Mouse (Mus musculus) heart, postnatal 14 days (tissue): ENCODE measurements around the gene Wdr95. TPM values are rescaled to one million over a fixed set of nuclear protein-coding genes. Genes with fewer than 3 reads are reported as not detected.

Experiments used
- DNase-seq, 2 experiments: peaks; one replicate each; pipeline ENCODE4 v3.0.0; 2021 to 2022
- intact Hi-C: fragments of 180-260 bp; cut with DNase I; formaldehyde crosslinking; loops from one replicate; pipeline ENCODE4 v1.15.1; 2025
- total RNA-seq, 2 experiments: library from RNA; stranded (reverse); gene quantifications; 2 replicates each; pipeline ENCODE4 v1.2.3; 2021

The Wdr95 gene
- total RNA-seq, 2 experiments from 2014 or later, result not detected

DNA sequence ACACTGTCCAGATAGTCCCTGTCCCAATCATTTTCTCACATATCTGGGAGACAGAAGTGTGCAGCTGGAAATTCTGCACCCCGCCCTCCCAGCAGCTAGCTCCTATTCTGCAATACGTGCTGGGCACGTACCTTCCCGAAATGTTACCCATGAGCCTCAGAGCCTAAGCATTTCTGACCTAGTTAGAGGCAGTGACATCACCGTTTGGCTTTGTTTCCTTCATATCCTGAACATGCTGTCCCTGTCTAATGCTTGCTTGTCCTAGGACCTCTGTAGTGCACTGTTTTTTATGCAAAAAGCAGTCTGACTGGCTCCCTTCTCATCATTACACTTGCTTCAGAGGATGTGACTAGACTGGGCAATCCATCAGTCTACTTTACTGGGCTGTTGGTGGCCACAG, 38.5 kb downstream of the Wdr95 start:
- peak; percentile 49 to 61 for DNase-seq
- intact Hi-C loops, result no loop called here

DNA sequence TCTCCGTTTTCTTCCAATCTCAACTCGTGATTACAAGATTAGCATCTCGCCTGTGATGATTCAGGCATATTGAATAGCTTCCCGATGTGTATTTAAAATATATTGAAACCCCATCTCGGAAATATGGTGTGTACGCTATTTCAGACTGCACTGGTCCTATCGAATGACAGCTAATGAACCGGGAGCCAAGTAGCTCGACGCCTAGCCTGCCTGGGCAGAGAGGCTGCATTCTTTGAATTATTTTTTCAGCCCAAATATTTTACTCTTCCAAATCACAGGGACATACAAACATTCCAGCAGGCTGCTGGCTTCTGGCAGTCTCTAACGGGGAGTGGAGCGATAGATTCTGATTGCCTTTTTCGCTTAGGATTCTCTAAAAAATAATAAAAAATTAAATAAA, 40.5 kb downstream of the Wdr95 start:
- intact Hi-C loops, result no loop called here
- DNase-seq, result peak in 1 of 2 experiments; percentile 13

DNA sequence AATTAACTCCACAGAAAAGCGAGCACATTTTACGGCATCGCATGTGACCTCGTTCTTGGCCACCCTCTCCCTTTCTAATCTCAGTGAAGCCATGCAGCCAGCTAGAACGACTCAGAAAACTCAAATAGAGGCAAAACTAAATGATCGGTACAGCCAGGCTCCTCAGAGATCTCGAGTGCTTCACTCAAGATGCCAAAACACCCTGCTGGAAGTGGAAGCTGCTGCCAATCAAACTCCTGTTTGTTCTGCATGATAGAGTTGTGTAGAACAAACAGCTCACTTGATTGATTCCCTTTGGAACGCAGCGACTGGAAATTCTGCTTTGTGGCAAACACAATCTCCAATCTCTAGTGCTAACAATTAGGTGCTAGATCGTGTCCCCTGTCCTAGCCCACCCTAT, 48.5 kb downstream of the Wdr95 start:
- DNase-seq, result no peak
- intact Hi-C loops, result no loop called here

DNA sequence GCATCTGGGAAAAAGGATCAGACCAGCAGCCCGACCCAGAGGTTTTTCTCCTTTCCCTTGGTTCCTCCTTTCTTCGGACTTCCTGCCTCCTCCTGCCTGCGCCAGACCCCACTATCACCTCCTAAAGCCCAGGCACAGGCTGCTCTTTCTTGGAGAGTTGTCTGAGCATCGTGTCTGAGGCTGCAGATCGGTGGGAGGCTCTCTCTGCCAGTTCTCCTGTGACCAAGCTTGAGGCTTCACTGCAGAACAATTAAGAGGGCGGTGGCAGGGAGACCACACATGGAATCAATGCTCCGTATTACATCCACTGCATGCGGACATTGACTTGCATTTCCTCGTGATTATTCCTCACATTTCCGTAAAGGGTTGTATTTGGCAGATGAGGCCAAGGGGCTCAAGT, 49.0 kb downstream of the Wdr95 start:
- DNase-seq, result no peak
- intact Hi-C loops, result no loop called here

DNA sequence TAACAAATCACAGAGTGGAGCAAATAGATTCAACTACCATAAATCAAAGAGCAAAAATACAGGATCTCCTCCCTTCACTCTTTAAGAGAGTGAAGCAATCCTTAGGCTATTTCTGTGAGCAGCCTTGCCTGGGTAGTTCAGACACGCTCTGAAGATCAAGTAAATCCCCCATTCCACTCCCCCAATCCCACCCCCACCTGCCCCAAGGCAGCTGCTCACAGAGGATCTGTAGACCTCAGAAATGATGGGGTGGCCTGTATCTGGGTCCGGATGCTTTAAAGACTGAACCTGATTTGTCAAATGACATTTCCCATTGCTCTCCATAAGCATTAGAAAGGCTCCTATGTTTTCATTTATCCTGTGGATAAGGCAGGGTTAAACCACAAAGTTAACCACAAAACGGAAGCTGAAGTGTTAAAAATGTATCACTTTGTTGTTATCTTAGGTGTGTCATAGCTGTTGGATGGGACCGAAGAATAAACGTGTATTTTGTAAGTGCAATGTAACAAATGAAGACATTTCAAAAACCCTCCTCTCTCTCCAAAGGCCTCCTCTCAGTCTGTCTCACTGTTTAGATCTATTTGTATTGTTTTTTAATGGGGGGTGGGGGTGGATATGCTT, 54.3 kb downstream of the Wdr95 start:
- intact Hi-C loops, result no loop called here
- no peak for DNase-seq

DNA sequence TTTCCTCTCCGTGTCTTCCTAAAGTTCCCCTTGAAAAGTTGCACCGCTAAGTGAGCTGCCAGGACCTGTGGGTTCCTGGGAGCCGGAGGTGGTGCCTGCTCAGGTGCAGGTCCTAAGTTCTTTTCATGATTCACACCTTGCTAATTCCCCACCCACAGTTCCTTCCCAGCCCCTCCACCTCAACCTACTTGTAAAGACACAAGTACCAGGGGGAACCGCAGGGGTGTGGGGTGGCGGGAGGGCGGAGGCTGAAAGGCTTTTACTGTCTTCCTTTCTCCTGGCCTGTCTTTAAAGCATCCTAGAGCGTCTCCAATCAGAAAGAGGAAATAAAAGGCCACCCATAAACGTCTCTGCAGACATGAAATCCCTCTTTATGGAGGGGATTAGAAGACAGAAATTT, 55.0 kb downstream of the Wdr95 start:
- DNase-seq, result no peak
- intact Hi-C loops, result no loop called here

DNA sequence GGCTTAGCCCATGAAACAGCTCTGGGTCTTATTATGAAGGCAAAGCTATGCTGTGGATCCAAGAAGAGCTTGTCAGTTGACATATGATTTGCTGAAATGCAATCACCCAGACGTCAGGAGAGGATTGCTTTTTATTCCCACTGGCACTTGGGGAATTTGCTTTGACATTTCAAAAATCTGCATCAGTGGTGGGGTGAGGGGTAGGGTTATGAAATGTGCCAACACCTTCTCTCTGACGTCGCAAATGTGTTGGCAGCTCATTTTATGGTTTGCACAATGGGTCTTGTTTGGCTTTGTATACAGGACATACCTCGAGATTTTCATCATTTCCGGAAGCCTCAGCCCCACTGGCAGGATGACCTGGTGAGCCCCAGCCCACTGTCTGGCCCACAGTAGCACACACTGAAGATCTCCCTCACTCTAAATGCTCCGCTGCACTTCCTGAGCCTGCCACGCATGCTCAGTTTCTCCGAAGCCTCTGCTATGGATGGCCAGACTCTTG, 55.7 kb downstream of the Wdr95 start:
- intact Hi-C loops, result no loop called here
- no peak for DNase-seq

DNA sequence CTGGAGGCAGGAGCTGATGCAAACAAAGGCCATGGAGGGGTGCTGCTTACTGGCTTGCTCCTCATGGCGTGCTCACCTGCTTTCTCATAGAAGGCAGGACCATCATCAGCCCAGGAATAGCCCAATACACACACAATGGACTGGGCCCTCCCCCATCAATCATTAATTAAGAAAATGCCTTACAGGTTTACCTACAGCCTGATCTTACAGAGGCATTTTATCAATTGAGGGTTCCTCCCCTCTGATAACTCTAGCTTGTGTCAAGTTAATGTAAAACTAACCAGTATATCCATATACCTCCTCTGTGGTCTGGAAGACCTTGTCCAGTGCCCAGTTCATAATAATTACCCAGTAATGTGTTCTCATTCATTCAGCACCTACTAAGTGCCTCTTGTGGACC, 56.8 kb downstream of the Wdr95 start:
- intact Hi-C loops, result no loop called here
- no peak for DNase-seq

DNA sequence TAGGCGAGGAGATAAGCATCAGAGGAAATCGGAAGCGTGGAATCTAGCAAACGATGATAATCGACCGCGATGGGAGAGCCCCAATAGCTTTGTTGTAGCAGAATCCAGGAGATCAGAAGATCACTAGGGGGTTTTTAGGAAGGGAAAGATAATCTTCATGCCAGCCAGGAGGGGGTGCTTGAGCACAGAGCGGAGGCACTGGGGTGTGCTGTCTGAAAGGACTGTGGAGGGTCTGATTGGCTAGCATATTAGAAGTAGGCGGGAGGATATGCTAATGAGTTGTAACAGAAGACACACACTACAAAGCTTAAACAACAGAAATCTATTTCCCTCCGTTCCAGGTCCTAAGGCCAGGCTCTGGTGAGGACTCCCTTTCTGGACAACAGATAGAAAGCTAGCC, 57.4 kb downstream of the Wdr95 start:
- intact Hi-C loops, result no loop called here
- DNase-seq, result no peak

DNA sequence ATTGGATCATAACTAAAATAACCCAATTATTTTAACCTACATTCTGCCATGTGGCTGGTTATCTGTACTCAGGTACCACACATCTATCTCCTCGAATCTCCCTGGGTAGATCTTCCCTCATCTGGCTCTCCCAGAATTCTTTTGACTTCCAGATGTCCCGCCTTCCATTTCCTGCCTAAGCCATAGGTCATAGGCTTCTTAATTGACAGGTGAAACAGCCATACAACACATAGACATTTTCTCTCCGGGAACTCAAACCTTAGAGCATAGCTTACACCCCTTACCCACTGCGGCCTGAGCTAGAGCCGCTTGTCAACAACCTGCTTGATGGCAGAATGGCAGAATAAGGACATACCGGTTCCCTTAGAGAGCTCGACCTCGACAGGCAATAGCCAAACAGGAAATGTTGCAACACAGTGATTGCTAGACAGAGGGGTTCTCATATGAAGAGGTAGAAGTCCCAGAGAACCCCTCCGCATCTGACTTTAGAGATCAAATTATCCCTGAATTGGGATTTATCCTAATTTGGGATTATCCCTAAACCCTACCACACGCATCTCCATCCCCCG, 58.9 kb downstream of the Wdr95 start:
- intact Hi-C loops, result no loop called here
- no peak for DNase-seq

DNA sequence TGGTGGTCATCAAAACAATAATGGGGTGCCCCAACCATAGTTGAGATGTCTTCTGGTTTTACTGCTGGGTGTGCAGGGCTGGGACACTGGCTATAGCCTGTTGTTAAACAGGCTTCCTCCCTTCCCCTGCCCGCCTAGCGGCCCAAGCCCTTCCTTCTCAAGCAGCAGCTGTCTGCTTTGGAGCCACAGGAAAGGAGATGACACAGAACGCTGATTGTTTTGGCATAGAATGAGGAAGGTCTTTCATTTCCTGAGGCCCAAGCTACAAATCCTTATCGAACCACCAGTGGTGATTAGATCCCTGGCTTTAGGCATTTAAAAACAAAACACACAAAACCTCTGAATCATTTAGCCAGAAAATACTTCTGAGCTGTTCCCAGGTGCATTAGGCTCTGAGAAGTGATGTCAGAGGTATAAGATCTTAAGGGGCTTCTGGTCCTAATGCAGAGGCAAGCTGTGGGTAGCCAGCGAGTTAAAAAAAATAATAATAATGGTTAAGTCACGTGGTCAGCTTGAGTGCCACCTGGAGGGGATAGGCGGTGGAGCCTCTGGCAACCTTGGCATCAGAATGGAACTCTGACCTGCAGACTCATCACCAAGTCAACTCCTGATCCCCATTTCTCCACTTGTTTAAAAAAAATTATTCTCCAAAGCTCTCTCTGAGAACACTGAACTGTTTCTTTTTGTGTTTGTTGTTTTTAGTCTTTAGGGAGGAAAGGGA, 60.5 kb downstream of the Wdr95 start:
- intact Hi-C loops, result no loop called here
- no peak for DNase-seq

DNA sequence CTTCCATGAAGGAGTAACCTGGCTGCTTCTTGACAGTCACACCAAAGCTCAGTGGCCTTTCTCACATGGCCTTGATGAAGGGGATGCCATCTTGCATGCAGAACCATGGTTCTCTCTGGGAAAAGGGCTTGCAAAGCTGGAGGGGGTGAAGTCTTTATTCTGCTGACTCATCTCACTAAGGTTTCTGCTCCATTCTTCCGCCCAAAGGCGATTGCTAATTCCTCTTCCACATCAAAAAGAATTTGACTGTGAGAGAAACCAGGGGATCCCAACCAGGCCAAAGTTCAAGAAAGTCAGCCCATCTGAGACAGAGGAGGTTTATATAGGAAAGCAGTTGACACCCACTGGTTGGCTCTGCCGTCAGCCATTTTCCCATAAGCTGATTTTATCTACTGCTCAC, 61.5 kb downstream of the Wdr95 start:
- no peak for DNase-seq
- intact Hi-C loops, result no loop called here

DNA sequence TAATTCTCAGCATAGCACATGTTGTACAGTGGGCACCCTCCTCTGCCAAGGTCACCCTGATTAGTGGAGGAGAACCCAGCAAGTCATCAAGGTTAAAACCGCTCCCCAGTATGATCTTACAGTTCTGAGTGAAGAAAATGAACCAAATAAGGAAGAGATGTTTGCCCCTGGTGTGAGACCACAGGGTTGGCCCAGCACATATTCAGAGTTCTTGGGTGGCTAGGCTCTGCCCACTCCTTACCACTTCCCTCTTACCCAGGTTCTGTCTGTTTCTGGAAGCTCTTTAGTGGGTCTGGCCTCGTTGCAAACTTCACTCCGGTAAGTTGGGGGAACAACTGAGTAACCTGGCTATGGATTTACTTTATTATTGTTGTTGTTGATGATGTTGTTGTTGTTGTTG, 65.7 kb downstream of the Wdr95 start:
- DNase-seq, result no peak
- intact Hi-C loops, result no loop called here

DNA sequence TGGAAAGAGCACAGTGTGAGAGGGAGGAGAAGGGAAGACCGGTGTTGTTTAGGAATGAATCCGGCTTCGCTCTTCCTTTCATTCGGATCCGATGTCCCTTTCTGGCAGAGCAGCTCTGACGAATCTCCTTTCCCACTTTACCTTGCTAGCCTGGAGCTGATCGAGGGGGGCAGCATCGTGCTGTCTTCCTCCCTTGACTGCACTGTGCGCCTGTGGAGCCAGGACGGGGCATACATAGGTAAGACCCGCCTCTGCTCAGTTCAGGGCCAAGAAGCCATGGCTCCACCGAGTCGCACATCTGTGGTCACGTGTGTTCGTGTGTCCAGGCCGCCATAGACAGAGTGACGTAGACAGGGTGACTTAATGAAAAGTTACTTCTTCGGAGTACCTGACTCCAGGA, 68.9 kb downstream of the Wdr95 start:
- no peak for DNase-seq
- intact Hi-C loops, result no loop called here

DNA sequence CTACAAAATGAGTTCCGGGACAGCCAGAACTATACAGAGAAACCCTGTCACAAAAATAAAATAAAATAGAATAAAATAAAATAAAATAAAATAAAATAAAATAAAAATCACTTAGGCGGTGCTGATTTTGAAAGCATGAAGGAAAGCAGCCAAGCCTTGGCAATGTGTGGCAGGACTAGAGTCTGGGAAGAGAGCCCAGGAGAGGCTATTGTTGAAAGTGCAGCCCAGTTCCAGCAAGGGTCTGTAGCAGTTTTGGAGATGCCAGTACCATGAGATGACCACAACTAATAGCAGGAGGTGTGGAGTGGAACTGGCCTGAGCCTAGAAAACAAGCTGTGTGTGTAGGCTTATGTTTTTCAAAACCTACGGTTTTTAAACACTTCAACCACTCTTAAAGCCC, 73.5 kb downstream of the Wdr95 start:
- intact Hi-C loops, result no loop called here
- no peak for DNase-seq

DNA sequence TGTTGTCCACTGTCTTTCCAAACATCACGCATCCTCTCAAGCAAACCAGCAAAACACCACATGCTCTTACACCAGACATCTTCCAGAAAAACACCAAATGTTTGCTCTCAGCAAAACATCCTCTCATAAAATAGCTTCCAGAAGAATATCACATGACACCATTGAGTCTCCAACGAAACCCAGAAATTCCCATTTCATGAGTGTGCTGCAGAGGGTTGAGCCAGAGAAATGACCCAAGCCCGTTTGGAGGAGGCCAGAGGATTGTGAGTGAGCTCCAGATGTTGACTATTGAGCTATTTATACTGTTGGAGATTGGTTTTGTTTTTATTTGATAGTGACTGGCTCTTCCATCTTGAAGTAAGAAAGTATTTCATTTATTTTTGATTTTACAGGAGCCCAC, 74.8 kb downstream of the Wdr95 start:
- no peak for DNase-seq

DNA sequence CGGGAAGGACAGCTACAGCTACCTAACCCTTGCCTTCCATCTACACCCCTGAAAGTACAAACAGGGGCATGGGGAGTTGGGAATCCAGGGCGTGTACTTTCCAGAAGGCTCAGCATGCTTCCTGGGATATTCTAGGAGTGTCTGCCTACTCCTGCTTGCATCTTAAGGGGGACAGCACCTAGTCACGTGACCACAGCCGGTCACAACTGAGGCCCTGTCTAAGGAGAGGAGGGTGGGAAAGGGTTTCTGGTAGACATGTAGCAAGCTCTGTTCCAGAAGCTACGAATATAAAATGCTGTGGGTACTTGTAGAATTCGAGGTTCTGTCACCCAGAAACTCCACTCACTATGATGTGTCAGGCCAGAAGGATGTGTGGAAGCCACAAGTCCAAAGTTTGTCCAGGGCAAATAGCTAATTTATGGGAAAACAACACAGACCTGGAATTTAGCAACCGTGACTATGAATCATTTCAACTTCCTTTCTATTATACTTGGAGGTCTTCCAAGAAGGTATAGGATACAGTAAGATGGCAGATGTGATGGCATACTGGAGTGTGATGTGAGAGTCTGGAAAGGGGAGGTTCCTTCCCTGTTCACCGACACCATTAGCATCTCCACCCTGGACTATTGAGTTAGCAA, 78.7 kb downstream of the Wdr95 start:
- intact Hi-C loops, result no loop called here
- no peak for DNase-seq

More for the DNA sequence above, 74.8 kb downstream of the Wdr95 start:
- intact Hi-C loops, result no loop called here

DNA sequence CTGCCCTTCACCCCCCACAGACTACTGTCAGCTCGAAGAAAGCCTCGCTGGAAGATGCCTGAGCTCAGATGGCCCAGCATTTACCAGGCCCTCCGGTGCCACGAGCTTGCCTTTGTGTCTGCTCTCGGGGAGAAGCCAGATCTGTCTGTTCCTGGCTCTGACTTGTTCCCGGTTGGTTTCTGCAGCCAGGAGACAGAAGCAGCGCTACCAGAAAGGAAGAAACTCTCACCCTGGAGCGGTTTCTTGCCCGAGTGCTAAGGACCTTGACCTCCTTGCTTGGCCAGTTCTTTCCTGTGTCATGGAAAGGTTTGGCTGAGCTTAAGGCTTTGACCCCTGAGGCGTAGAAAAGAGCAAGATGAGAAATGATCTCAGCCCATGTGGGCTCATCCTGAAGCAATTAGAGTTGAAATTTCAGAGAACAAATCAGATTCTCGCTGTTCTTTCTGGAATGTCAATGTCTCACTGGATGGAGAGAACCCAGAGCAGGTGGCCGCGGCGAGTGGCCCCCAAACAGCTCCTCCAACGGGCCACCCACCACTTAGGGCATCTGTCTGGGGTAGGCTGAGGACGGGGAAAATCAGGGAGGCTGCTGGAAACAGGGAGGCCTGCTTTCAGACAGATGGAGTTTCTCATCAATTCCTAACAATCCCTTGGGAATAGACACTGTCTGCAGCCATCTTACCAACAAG, 83.1 kb downstream of the Wdr95 start:
- DNase-seq, result peak in 1 of 2 experiments; percentile 4
- intact Hi-C loops, result no loop called here

DNA sequence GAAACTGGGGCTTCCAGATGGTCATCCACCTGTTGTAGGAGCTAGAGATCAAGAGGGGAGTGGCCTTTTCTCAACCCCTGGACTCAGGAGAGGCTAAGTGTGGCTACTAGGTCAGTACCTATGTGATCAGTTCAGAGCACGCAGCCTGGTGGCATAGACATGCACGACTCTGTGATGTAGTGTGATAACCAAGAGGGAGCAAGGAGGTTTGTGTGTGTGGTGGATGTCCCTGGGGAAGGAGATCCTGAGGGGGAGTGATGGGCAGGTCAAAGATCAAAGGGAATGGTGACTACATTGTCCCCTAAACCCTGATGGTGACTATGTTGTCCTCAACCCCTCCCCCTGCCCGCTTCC, 83.7 kb downstream of the Wdr95 start:
- intact Hi-C loops, result no loop called here
- DNase-seq, result no peak

DNA sequence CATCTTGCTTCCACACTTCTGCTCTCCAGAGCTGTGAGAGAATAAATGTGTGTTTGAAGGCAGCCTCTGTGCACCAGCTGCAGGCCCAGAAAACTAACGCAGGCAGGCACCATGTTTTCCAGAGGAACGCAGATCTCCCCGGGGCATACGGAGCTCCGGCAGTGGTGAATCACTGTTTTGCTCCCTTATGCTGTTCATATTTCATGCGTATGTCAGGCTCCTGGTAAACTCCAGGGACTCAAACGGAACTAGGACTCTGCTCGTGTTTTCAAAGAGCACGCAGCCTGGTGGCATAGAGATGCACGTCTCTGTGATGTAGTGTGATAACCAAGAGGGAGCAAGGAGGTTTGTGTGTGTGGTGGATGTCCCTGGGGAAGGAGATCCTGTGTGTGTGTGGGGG, 84.3 kb downstream of the Wdr95 start:
- intact Hi-C loops, result no loop called here
- DNase-seq, result peak in 1 of 2 experiments; percentile 14

DNA sequence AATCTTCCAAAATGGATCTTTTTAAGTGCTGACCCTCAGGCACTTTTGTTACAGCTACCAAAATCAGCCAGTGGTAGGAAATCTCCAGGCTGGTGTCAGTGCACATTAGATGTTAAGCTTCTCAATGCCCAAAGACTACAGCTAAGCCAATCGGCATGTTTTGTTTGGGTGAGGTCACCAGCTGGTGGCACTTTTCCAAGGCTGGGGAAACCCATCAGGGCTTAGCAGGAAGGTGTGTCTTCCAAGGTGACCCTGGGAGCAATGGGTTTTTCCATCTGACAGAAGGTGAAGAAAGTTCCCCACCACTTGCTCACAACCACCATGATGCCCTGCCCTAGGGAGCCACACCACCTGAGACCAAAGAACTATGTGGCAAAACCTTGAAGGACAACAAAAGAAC, 87.7 kb downstream of the Wdr95 start:
- intact Hi-C loops, result no loop called here
- no peak for DNase-seq
